Mouse (Mus musculus): ENCODE measurements around the gene C530008M17Rik. TPM values are rescaled to one million over a fixed set of nuclear protein-coding genes. Genes with fewer than 3 reads are reported as not detected.

C530008M17Rik gene
- total RNA-seq, 2 experiments from 2014 or later = 18.1 to 18.9 TPM

- ATAC-seq (replicated peaks; ENCODE audit: low FRiP score, poor library complexity, severe bottlenecking) = no peak
These were observed 158.7 kb downstream of the C530008M17Rik start for GRCm38 (mm10) chr5:76815035-76815434.

DNA sequence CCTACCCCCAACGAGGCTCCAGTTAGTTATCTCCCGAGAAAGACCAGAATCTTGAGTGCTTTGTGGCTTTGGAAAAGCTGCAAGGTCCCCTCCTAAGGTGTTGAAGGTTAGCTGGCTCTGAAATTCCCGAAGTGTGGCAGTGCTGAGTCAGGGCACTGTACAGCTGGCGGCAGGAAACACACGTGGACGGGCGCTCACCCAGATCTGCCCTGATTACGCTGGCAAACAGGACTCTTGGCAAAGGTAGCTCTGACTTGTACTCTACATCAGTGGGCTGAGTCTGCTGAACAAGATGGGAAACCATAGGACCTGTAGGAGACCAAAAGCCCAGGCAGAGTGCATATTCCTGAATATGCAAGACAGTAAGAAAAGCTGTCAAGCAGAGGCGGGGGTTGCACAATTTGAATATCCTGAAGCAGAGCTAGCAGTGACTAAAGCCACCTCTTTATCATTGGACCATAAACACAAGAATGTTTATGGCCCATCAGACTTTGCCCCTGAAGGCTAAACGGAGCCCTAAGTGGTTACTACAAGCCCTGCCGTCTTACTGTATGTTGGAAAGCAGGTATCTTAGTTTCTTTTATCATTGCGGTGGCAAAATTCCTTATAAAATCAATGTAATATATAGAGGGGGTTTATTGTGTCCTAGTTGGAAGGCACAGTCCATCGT lies 159.6 kb downstream of the C530008M17Rik start:
- ATAC-seq (replicated peaks; ENCODE audit: low FRiP score, poor library complexity, severe bottlenecking) = no peak

- no peak for ATAC-seq (replicated peaks; ENCODE audit: low FRiP score, poor library complexity, severe bottlenecking)
These were observed 160.4 kb downstream of the C530008M17Rik start for GRCm38 (mm10) chr5:76816748-76817147.

DNA sequence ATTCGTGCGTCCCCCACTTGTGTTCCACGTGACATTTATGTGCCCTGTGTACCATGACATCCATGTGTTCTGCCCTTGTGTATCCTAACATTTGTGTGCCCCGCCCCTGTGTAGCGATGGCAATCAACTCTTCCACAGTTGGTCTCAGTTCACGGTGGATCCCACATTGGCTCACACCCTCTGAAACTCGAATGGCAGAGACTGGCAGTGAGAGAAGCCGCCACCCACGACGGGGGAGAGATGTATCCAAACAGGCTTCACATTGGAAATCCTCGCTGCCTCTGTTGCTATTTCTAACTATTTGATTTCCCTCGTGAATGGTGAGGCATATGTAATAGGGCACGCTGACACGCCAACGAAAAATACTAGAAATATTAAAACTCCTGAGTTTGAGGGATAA lies 161.4 kb downstream of the C530008M17Rik start:
- ATAC-seq (replicated peaks; ENCODE audit: low FRiP score, poor library complexity, severe bottlenecking) = no peak

DNA sequence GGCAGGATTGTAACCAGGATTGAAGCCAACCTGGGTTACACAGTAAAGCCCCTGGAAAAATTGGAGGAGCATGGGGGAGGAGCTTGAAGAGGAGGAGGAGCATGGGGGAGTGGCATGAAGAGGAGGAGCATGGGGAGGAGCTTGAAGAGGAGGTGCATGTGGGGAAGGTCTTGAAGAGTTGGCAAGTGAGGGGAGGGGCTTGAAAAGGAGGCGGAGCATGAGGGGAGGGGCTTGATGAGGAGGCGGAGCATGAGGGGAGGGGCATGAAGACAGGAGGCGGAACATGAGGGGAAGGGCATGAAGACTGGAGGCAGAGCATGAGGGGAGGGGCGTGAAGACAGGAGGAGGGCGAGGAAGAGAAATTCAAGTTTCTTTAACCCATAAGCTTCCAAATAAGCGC lies 162.5 kb downstream of the C530008M17Rik start:
- no peak for ATAC-seq (replicated peaks; ENCODE audit: low FRiP score, poor library complexity, severe bottlenecking)

- no peak for ATAC-seq (replicated peaks; ENCODE audit: low FRiP score, poor library complexity, severe bottlenecking)
These were observed 165.8 kb downstream of the C530008M17Rik start for GRCm38 (mm10) chr5:76822097-76822496.

- ATAC-seq (replicated peaks; ENCODE audit: low FRiP score, poor library complexity, severe bottlenecking) = no peak
These were observed 172.4 kb downstream of the C530008M17Rik start for GRCm38 (mm10) chr5:76828527-76829240.

DNA sequence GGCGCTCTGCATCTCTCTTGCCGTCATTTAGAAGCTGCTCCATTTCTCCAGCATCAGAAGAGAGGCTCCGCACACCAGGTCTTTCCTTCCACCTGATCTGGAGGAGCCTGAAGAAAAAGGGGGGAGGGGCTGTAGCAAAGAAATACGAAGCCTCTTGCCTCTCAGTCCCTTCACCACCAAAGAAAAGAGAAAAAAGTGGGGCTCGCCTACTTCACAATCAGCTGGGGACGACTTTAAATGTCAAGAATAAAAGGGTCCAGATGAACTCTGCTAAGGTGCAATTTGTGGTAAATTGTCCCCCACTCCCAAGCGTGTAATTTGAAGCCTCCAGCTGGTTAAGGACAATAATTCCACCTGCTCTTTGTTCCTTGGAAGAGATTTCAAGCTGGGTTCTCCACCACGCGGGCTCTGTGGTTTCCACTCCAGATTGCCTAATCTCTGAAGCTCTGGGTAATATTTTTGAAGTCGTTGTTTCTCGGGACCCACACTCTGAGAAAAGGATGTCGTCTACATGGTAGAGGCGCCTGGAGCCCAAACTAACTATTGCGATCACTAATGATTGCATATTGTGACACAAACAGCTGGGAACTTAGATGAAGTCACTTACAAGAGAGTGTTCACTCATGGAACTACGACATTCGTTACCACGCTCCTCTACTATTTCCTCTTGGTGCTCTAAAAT lies 176.4 kb downstream of the C530008M17Rik start:
- no peak for ATAC-seq (replicated peaks; ENCODE audit: low FRiP score, poor library complexity, severe bottlenecking)

DNA sequence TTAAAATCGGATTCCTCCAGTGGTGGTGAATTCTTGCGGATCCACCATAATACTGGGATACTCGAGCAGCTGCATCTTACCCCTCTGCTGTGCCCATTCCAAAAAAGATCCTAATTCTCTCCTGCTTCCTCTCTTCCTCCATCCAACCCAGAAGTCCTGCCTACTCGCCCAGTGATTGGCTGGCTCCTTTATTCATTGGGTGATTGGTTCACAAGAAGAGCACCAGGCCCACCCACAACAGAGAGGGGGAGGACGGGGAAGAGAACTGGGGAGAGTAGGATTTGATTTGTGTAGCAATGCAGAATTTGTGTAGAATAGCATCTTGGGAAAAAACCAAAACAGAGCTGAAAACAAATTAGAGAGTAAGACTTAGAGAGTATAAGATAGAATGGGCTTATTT lies 180.7 kb downstream of the C530008M17Rik start:
- no peak for ATAC-seq (replicated peaks; ENCODE audit: low FRiP score, poor library complexity, severe bottlenecking)

- ATAC-seq (replicated peaks; ENCODE audit: low FRiP score, poor library complexity, severe bottlenecking) = no peak
These were observed 183.5 kb downstream of the C530008M17Rik start for GRCm38 (mm10) chr5:76839786-76840185.

DNA sequence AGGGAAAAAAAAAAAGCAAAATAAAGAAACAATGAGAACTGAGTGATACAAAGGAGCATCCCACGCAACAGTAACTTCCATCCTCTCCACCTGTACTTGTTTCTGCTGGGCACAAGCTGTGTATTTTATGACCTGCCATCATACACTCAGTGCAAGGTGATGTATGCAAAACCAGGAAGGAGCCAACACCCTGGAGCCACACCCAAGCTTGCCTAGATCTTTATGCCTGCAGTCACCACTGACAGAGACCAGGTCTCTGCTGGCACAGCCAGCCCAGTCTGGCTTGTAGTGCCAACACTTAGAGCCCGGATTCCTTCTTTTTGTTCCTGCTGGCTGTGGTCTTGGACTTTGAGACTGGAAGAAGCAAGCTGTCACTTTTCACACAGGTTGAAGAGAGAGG lies 185.5 kb downstream of the C530008M17Rik start:
- no peak for ATAC-seq (replicated peaks; ENCODE audit: low FRiP score, poor library complexity, severe bottlenecking)

- ATAC-seq (replicated peaks; ENCODE audit: low FRiP score, poor library complexity, severe bottlenecking) = peak; percentile 81
These were observed 187.1 kb downstream of the C530008M17Rik start for GRCm38 (mm10) chr5:76843448-76843847.

DNA sequence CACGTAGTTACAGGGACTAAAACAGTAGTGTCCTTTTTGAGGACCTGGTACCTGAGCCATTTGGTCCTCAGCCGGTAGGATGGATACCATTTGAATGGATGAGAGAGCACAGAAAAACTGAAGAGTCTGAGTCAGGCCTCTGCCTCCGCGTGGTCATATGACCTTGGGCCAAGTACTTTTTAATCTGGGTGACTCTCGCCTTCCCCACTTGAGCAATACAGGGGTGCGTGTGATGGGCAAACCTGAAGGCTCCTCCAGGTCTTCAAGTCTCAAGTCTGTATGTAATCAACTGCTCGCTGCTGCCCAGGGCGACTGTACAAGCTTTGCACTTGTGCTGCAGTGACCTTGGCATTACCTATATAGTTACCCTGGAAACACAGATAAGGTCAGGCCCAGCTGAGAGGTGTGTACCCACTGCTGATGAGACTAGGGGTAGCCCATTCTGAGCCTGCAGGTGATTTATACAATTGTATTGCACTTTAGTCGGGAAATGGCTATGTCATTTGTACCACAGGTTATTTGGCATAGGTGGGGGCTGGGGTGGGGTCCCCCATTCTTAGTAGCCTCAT lies 187.6 kb downstream of the C530008M17Rik start:
- ATAC-seq (replicated peaks; ENCODE audit: low FRiP score, poor library complexity, severe bottlenecking) = no peak

DNA sequence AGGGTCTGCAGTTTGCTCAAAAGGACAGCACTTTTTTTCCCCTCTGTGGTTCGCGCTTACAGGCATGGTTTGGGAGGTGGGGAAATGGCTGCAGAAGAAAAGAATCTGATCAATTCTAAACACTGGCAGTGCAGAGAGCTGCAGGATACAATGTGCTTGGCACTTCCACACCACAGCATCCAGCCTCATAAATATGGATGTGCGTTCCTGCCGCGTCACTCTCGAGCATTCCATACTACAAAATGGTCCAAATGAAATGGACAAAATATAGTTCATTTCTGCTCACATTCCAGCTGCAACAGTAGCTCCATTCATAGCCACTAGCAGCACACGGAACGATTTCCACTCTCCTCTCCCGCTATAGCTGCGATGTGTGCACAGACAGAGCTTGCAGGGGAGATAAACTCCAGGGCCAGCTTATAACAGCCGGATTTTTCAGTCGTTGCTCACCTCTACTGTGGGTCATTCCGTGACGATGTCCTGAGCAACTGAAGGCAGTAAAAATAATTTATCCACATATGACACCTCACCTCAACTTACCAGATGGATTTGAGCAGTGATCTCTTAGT lies 188.4 kb downstream of the C530008M17Rik start:
- ATAC-seq (replicated peaks; ENCODE audit: low FRiP score, poor library complexity, severe bottlenecking) = no peak

- no peak for ATAC-seq (replicated peaks; ENCODE audit: low FRiP score, poor library complexity, severe bottlenecking)
These were observed 190.8 kb downstream of the C530008M17Rik start for GRCm38 (mm10) chr5:76847106-76847505.

DNA sequence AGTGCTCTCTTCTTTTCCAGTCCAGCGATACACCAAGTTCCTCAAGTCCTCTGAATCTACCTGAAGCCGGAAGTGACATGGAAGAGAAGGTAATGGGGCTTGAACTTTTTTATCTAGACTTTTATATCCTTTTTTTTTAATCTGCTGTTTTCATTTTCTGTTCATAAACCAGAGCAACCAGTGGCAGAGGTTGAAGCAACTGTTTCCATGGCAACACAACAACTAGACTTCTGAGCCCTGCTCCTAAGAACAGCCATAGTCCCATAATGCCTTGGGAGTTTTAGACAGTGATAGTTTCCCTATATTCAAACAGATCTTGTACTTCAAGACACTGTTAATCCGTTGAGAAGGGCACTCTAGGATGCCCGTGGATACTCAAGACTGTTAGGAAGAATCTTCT lies 195.0 kb downstream of the C530008M17Rik start:
- no peak for ATAC-seq (replicated peaks; ENCODE audit: low FRiP score, poor library complexity, severe bottlenecking)

- ATAC-seq (replicated peaks; ENCODE audit: low FRiP score, poor library complexity, severe bottlenecking) = peak; percentile 83
These were observed 197.2 kb downstream of the C530008M17Rik start for GRCm38 (mm10) chr5:76853549-76853948.

DNA sequence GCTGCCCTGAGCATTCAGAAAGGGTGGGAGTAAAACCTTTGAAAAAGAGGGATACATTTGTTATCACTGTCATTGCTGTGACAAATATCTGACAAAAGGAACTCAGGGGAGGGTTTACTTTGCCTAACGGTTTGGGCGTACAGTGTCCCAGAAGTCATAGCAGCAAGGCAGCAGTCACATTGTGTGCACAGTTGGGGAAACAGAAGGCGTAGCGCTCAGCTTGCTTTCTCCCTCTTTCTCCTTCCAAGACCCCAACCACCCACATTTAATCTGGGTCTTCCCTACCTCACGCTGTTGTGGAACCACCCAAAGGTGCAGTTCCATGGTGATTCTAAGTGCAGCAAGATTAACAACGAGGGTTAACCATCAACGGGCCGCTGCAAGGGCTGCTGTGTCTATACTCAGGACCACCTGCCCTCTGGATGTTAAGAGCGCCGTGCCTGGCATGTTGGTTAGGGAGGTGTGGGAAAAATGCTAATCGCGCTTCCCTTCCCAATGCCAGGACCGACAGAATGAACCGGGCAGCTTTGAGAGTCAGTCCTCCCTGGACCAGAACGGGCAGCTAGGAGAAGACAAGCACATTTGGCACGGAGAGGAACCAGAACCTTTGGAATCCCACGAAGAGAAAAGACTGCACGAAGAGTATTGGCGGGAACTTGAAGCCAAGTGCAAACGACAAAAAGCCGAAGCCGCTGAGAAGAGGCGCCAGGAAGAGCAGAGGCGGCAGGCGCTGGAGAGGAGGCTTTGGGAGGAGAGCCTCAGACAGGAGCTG lies 199.7 kb downstream of the C530008M17Rik start:
- no peak for ATAC-seq (replicated peaks; ENCODE audit: low FRiP score, poor library complexity, severe bottlenecking)
